Mouse (Mus musculus): Measurements from ENCODE around the gene Cited1. TPM values are rescaled to one million over a fixed set of nuclear protein-coding genes. Genes with fewer than 3 reads are reported as not detected.
"Not testable (repeated sequence)": the region's sequence is repeated elsewhere in the genome, so short reads cannot be mapped to it uniquely, and the experiment has no call there.

The Cited1 gene
- polyA plus RNA-seq, 1 experiment from 2014 or later: 322 TPM

GRCm38 (mm10) chrX:102244334-102244733 lies 7.6 kb downstream of the Cited1 start:
- Histone ChIP-seq H3K4me3 (ENCODE audit: low read length) (no peak overlapping the region), H3K36me3 (ENCODE audit: control insufficient read depth, insufficient read depth) (peaks cover 4% of the 10 kb centered on the region; the same call in 1 of the 2 replicates), H3K9me3 (replicated peaks; ENCODE audit: control insufficient read depth, low read length) (no peaks in the 10 kb centered on the region), H3K4me2 (ENCODE audit: low read depth, low read length) (no peak overlapping the region), H3K9ac (ENCODE audit: low read length) (no peak overlapping the region), H3K27me3 (ENCODE audit: control insufficient read depth, insufficient read depth, low read length) (peaks cover 8% of the 10 kb centered on the region; the same call in 1 of the 2 replicates), H3K27ac (ENCODE audit: low read length) (no peak overlapping the region), H3K4me1 (ENCODE audit: control insufficient read depth, insufficient read depth, low read length) (no peaks in the 10 kb centered on the region)
- 59% methylated on average over 2 of the region's 2 CpGs for WGBS
- ATAC-seq (replicated peaks; ENCODE audit: extremely low read depth, insufficient read depth, low FRiP score): no peak

- no peaks in the 10 kb centered on the region for H3K4me1 ChIP-seq (ENCODE audit: control insufficient read depth, insufficient read depth, low read length)
- H3K27me3 ChIP-seq (ENCODE audit: control insufficient read depth, insufficient read depth, low read length): no peaks in the 10 kb centered on the region
- H3K9ac ChIP-seq (ENCODE audit: low read length): no peak overlapping the region
- H3K9me3 ChIP-seq (replicated peaks; ENCODE audit: control insufficient read depth, low read length): no peaks in the 10 kb centered on the region
- no peak for ATAC-seq (replicated peaks; ENCODE audit: extremely low read depth, insufficient read depth, low FRiP score)
- H3K4me2 ChIP-seq (ENCODE audit: low read depth, low read length): no peak overlapping the region
- 7% methylated on average over 1 of the region's 1 CpGs for WGBS
- H3K4me3 ChIP-seq (ENCODE audit: low read length): no peak overlapping the region
- no peak overlapping the region for H3K27ac ChIP-seq (ENCODE audit: low read length)
- no peaks in the 10 kb centered on the region for H3K36me3 ChIP-seq (ENCODE audit: control insufficient read depth, insufficient read depth)
Observed at GRCm38 (mm10) chrX:102219126-102219525, 32.9 kb downstream of the Cited1 start.

GRCm38 (mm10) chrX:102215356-102215755 lies 36.6 kb downstream of the Cited1 start:
- H3K4me3 ChIP-seq (ENCODE audit: low read length); H3K27me3 ChIP-seq (ENCODE audit: control insufficient read depth, insufficient read depth, low read length); ATAC-seq (replicated peaks; ENCODE audit: extremely low read depth, insufficient read depth, low FRiP score); H3K4me1 ChIP-seq (ENCODE audit: control insufficient read depth, insufficient read depth, low read length); H3K9me3 ChIP-seq (replicated peaks; ENCODE audit: control insufficient read depth, low read length); H3K27ac ChIP-seq (ENCODE audit: low read length); H3K9ac ChIP-seq (ENCODE audit: low read length); H3K4me2 ChIP-seq (ENCODE audit: low read depth, low read length); H3K36me3 ChIP-seq (ENCODE audit: control insufficient read depth, insufficient read depth): not testable (repeated sequence)
- 44% methylated on average over 7 of the region's 9 CpGs for WGBS

Small RNAs within 50 kb of the gene (microRNA-seq; reads per million reads assigned to microRNA genes)
- not detected for gene Gm26318

Other genes with a start within 250 kb of the Cited1 start
- 0.42 and 1.5 TPM in 2 replicates for gene Rtl5, start 180.9 kb downstream of the Cited1 start, polyA plus RNA-seq (2015; fragmentation: Nextera tagmentation; extraction: Ambion mirVana)
- gene Pin4, start 132.7 kb downstream of the Cited1 start, polyA plus RNA-seq (2015; fragmentation: Nextera tagmentation; extraction: Ambion mirVana): 35.2 and 38.2 TPM in 2 replicates
- gene Ercc6l, start 95.1 kb downstream of the Cited1 start, polyA plus RNA-seq (2015; fragmentation: Nextera tagmentation; extraction: Ambion mirVana): 7.8 and 7.9 TPM in 2 replicates
- gene Rps4x, start 62.8 kb downstream of the Cited1 start, polyA plus RNA-seq (2015; fragmentation: Nextera tagmentation; extraction: Ambion mirVana): 436 and 437 TPM in 2 replicates